In genomic region chr1:178389401-178389800, GRCm38 (mm10) we compare ENCODE assay signal across 24 mouse cellular contexts. TPM values are rescaled to one million over a fixed set of nuclear protein-coding genes. Genes with fewer than 3 reads are reported as not detected.
DNase-seq lines count a peak whose midpoint lies in the region; ATAC-seq and TF ChIP-seq lines count a peak whose summit lies in the region.
"Had no signal": no experiment of that assay in that cellular context is flagged by ENCODE, and none has a peak within 500 bp of the region (broad histone marks: within the 10 kb centered on the region; RNA-seq: fewer than 3 reads in every experiment).

No protein-coding gene starts in this region.

- 66% methylated on average over 2 of the region's 2 CpGs for WGBS in forebrain, embryonic 16.5 days
- 61% methylated on average over 2 of the region's 2 CpGs for WGBS in forebrain, embryonic 14.5 days
- WGBS in heart, adult 2 months = 52% methylated on average over 2 of the region's 2 CpGs

- intact Hi-C loops in heart, adult 2 months (cut with DNase I) = no loop called here
- intact Hi-C loops in heart, postnatal 25 days (cut with DNase I) = no loop called here

- H3K4me2 ChIP-seq in forebrain, embryonic 16.5 days (ENCODE audit: low read length) = no peak overlapping the region
- no peak overlapping the region for H3K4me2 ChIP-seq in forebrain, embryonic 14.5 days (ENCODE audit: low read length)
- H3K4me2 ChIP-seq: embryonic facial prominence, embryonic 12.5 days; forebrain, embryonic 12.5 days; heart, embryonic 15.5 days; midbrain, embryonic 15.5 days had no signal

- no peaks in the 10 kb centered on the region for H3K27me3 ChIP-seq in forebrain, embryonic 16.5 days (replicated peaks; ENCODE audit: control insufficient read depth, insufficient read depth, low read length)
- no peaks in the 10 kb centered on the region for H3K27me3 ChIP-seq in forebrain, embryonic 14.5 days (replicated peaks; ENCODE audit: control insufficient read depth, insufficient read depth, low read length)
- no peaks in the 10 kb centered on the region for H3K27me3 ChIP-seq in heart, adult 2 months (ENCODE audit: control insufficient read depth, insufficient read depth, low read length)
- H3K27me3 ChIP-seq: embryonic facial prominence, embryonic 12.5 days; forebrain, embryonic 12.5 days; heart, embryonic 15.5 days; midbrain, embryonic 15.5 days had no signal

- H3K9me3 ChIP-seq in forebrain, embryonic 16.5 days (ENCODE audit: control insufficient read depth, low read length) = no peaks in the 10 kb centered on the region
- no peaks in the 10 kb centered on the region for H3K9me3 ChIP-seq in forebrain, embryonic 14.5 days (replicated peaks; ENCODE audit: control insufficient read depth, low read length)
- H3K9me3 ChIP-seq: embryonic facial prominence, embryonic 12.5 days; forebrain, embryonic 12.5 days; heart, embryonic 15.5 days; midbrain, embryonic 15.5 days had no signal

- no peak for ATAC-seq in forebrain, embryonic 16.5 days
- no peak for ATAC-seq in forebrain, embryonic 14.5 days
- ATAC-seq: hindbrain, postnatal 0 days; intestine, embryonic 16.5 days; midbrain, embryonic 15.5 days had no signal

- no peak for TF ChIP-seq POLR2A in heart, adult 2 months (IDR thresholded peaks at IDR 0.05; ENCODE audit: insufficient read depth, low read depth, low read length)

- no peak overlapping the region for H3K4me3 ChIP-seq in forebrain, embryonic 16.5 days (replicated peaks; ENCODE audit: low read length)
- H3K4me3 ChIP-seq in forebrain, embryonic 14.5 days (ENCODE audit: low read depth, low read length) = no peak overlapping the region
- H3K4me3 ChIP-seq in heart, adult 2 months = no peak overlapping the region
- H3K4me3 ChIP-seq: embryonic facial prominence, embryonic 12.5 days; forebrain, embryonic 12.5 days; heart, embryonic 15.5 days; midbrain, embryonic 15.5 days had no signal

- no peaks in the 10 kb centered on the region for H3K36me3 ChIP-seq in forebrain, embryonic 16.5 days (ENCODE audit: control insufficient read depth, insufficient read depth)
- H3K36me3 ChIP-seq in forebrain, embryonic 14.5 days (ENCODE audit: control insufficient read depth, insufficient read depth, low read length) = no peaks in the 10 kb centered on the region
- H3K36me3 ChIP-seq in heart, adult 2 months (ENCODE audit: control insufficient read depth, insufficient read depth, low read length) = no peaks in the 10 kb centered on the region
- H3K36me3 ChIP-seq: embryonic facial prominence, embryonic 12.5 days; forebrain, embryonic 12.5 days; heart, embryonic 15.5 days; midbrain, embryonic 15.5 days had no signal

- 0 out of 2 replicates have a peak overlapping the region, but pooled peaks have one; percentile 51 for H3K27ac ChIP-seq in forebrain, embryonic 16.5 days (ENCODE audit: low read length)
- no peak overlapping the region for H3K27ac ChIP-seq in forebrain, embryonic 14.5 days (ENCODE audit: low read depth, low read length)
- peak overlapping the region; percentile 79 for H3K27ac ChIP-seq in heart, adult 2 months
- H3K27ac ChIP-seq: embryonic facial prominence, embryonic 12.5 days; forebrain, embryonic 12.5 days; hindbrain, postnatal 0 days; midbrain, embryonic 15.5 days; stomach, postnatal 0 days had no signal

- no peak overlapping the region for H3K9ac ChIP-seq in forebrain, embryonic 16.5 days (replicated peaks; ENCODE audit: low read depth, low read length)
- H3K9ac ChIP-seq in forebrain, embryonic 14.5 days (ENCODE audit: low read length) = no peak overlapping the region
- no peak overlapping the region for H3K9ac ChIP-seq in heart, adult 2 months (ENCODE audit: low read depth, low read length)
- H3K9ac ChIP-seq: embryonic facial prominence, embryonic 12.5 days; forebrain, embryonic 12.5 days; heart, embryonic 15.5 days; midbrain, embryonic 15.5 days had no signal

- 0 out of 2 replicates have a peak, but pooled peaks have one; percentile 3 for TF ChIP-seq CTCF in heart, adult 2 months (IDR thresholded peaks at IDR 0.05)

- no peak for DNase-seq in forebrain, embryonic 14.5 days (ENCODE audit: low spot score)
- DNase-seq in heart, adult 2 months = peak in 1 of 2 experiments; percentile 32
- DNase-seq in heart, postnatal 25 days (ENCODE audit: low spot score) = no peak
- peak; percentile 29 for DNase-seq in lung, postnatal 25 days (ENCODE audit: low spot score)
- DNase-seq in lung, postnatal 4 days = no peak
- DNase-seq in cerebellum, postnatal 25 days = no peak
- DNase-seq: adrenal gland, postnatal 10 days; cerebellum, adult 18-20 months; cerebellum, postnatal 14 days; kidney, adult 9 months; kidney, postnatal 14 days; layer of hippocampus, postnatal 36 days; lung, postnatal 14 days; right cerebral cortex, adult 18-20 months; thymus, adult 2 months; thymus, postnatal 4 days had no signal

- no peak for TF ChIP-seq EP300 in heart, adult 2 months (IDR thresholded peaks at IDR 0.05; ENCODE audit: insufficient read depth, low read depth, low read length)

- H3K4me1 ChIP-seq in forebrain, embryonic 16.5 days (replicated peaks; ENCODE audit: control insufficient read depth, insufficient read depth, low read length) = 0 out of 2 replicates have a peak, but pooled peaks cover 2% of the 10 kb centered on the region
- no peaks in the 10 kb centered on the region for H3K4me1 ChIP-seq in forebrain, embryonic 14.5 days (ENCODE audit: control insufficient read depth, insufficient read depth, low read length)
- 0 out of 2 replicates have a peak, but pooled peaks cover 2% of the 10 kb centered on the region for H3K4me1 ChIP-seq in heart, adult 2 months (ENCODE audit: control insufficient read depth, insufficient read depth, low read length)
- H3K4me1 ChIP-seq: embryonic facial prominence, embryonic 12.5 days; forebrain, embryonic 12.5 days; midbrain, embryonic 15.5 days had no signal

- no peaks in the 10 kb centered on the region for H3K79me2 ChIP-seq in heart, adult 2 months (replicated peaks; ENCODE audit: control insufficient read depth, insufficient read depth, low read length)

RNA-seq across cellular contexts. Expression of gene Efcab2, which starts 16.5 kb away (rescaled TPM):
- polyA plus RNA-seq in forebrain, embryonic 16.5 days (2015; fragmentation: Nextera tagmentation; extraction: Ambion mirVana) = 7.1 TPM in 2 replicates
- 5.9 and 7.6 TPM in 2 replicates for polyA plus RNA-seq in forebrain, embryonic 14.5 days (2014; fragmentation: Nextera tagmentation; extraction: Ambion mirVana)
- 100 to 1,000 TPM in 1 of 2 experiments, 10 to 100 TPM in 1; 94.1 to 112 TPM for total RNA-seq in heart, adult 2 months (2021)
- polyA plus RNA-seq in heart, adult 2 months (2012; rRNA removed) = 11.4 and 32.0 TPM in 2 replicates
- total RNA-seq in heart, postnatal 25 days (2021) = 10 to 100 TPM; 71.8 to 80.5 TPM

RNA-seq across cellular contexts. Expression of gene Hnrnpu, which starts 51.8 kb away (rescaled TPM):
- polyA plus RNA-seq in forebrain, embryonic 16.5 days (2015; fragmentation: Nextera tagmentation; extraction: Ambion mirVana) = 261 and 340 TPM in 2 replicates
- 284 and 334 TPM in 2 replicates for polyA plus RNA-seq in forebrain, embryonic 14.5 days (2014; fragmentation: Nextera tagmentation; extraction: Ambion mirVana)
- total RNA-seq in heart, adult 2 months (2021) = 100 to 1,000 TPM; 167 to 176 TPM
- polyA plus RNA-seq in heart, adult 2 months (2012; rRNA removed) = 27.3 and 52.4 TPM in 2 replicates
- 100 to 1,000 TPM; 158 to 184 TPM for total RNA-seq in heart, postnatal 25 days (2021)
